ENCODE assay signal across 8 mouse cellular contexts in the genomic region with DNA sequence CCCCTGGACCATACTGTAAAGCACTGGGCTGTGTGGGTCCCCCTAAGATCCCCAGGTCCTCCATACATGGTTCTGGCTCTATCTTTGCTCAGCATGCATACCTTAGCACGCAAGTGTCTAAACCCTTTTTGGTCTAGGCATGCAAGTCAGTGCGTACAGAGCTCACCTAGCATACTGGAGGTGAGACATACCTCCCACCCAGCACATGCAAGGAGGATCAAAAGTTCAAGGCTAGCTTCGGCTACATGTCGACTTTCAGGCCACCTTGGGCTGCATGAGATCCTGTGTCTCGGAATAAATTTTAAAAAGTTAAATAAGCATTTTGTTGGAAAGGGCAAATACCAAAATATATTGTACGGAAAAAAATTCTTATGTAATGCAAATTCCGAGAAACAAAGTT. TPM values are rescaled to one million over a fixed set of nuclear protein-coding genes. Genes with fewer than 3 reads are reported as not detected.
A peak's percentile ranks its signal among the peaks of the same experiment; 100 is the strongest.
DNase-seq lines count a peak whose midpoint lies in the region; ATAC-seq and TF ChIP-seq lines count a peak whose summit lies in the region.

No protein-coding gene starts in this region.

- TF ChIP-seq CTCF in left cerebral cortex, adult 2 months (IDR thresholded peaks at IDR 0.05): no peak

- peak overlapping the region; percentile 45 for H3K4me3 ChIP-seq in left cerebral cortex, adult 2 months
- peak overlapping the region; percentile 47 for H3K4me3 ChIP-seq in forebrain, embryonic 10.5 days
- peak overlapping the region; percentile 21; the same call in 1 of the 2 replicates for H3K4me3 ChIP-seq in limb, embryonic 13.5 days
- H3K4me3 ChIP-seq in neural tube, embryonic 15.5 days (replicated peaks): peak overlapping the region; percentile 38

- H3K27me3 ChIP-seq in forebrain, embryonic 10.5 days (ENCODE audit: poor library complexity, severe bottlenecking): no peaks in the 10 kb centered on the region
- no peaks in the 10 kb centered on the region for H3K27me3 ChIP-seq in limb, embryonic 13.5 days
- no peaks in the 10 kb centered on the region for H3K27me3 ChIP-seq in neural tube, embryonic 15.5 days (replicated peaks)

- intact Hi-C loops in left cerebral cortex, adult 2 months (cut with DNase I): loop anchor here (1.0 kb wide), 1 partner anchor 10 kb away; a partner anchor contains a TSS

- no peak for DNase-seq in left cerebral cortex, adult 2 months (ENCODE audit: extremely low spot score in 1 of 2, low spot score in 2 of 2)
- DNase-seq in left cerebral cortex, adult 18-20 months (ENCODE audit: low spot score in 2 of 2): no peak
- DNase-seq in forebrain, embryonic 10.5 days (ENCODE audit: extremely low spot score, low spot score): no peak
- no peak for DNase-seq in testis, postnatal 10 days (ENCODE audit: low spot score)
- DNase-seq in cerebellum, postnatal 4 days (ENCODE audit: low spot score in 2 of 2): no peak
- DNase-seq in frontal cortex, adult 2 months (ENCODE audit: extremely low spot score in 1 of 2, low spot score in 1 of 2): no peak

- WGBS in forebrain, embryonic 10.5 days: 44% methylated on average over 7 of the region's 7 CpGs
- 42% methylated on average over 7 of the region's 7 CpGs for WGBS in limb, embryonic 13.5 days
- 47% methylated on average over 7 of the region's 7 CpGs for WGBS in neural tube, embryonic 15.5 days

- no peaks in the 10 kb centered on the region for H3K9me3 ChIP-seq in forebrain, embryonic 10.5 days
- no peaks in the 10 kb centered on the region for H3K9me3 ChIP-seq in limb, embryonic 13.5 days
- H3K9me3 ChIP-seq in neural tube, embryonic 15.5 days (replicated peaks): no peaks in the 10 kb centered on the region

- peak overlapping the region; percentile 64 for H3K4me2 ChIP-seq in limb, embryonic 13.5 days (replicated peaks)
- peak overlapping the region; percentile 61 for H3K4me2 ChIP-seq in neural tube, embryonic 15.5 days

- no peak overlapping the region for H3K9ac ChIP-seq in limb, embryonic 13.5 days
- no peak overlapping the region for H3K9ac ChIP-seq in neural tube, embryonic 15.5 days (replicated peaks)

- peak; percentile 12; the same call in 1 of the 2 replicates for ATAC-seq in limb, embryonic 13.5 days (ENCODE audit: low FRiP score, low read depth)
- ATAC-seq in neural tube, embryonic 15.5 days (ENCODE audit: low FRiP score): peak; percentile 29

- no peaks in the 10 kb centered on the region for H3K36me3 ChIP-seq in forebrain, embryonic 10.5 days (replicated peaks)
- H3K36me3 ChIP-seq in limb, embryonic 13.5 days: no peaks in the 10 kb centered on the region
- H3K36me3 ChIP-seq in neural tube, embryonic 15.5 days: no peaks in the 10 kb centered on the region

- peaks cover 10% of the 10 kb centered on the region for H3K4me1 ChIP-seq in forebrain, embryonic 10.5 days
- H3K4me1 ChIP-seq in limb, embryonic 13.5 days: peaks cover 4% of the 10 kb centered on the region; the same call in 1 of the 2 replicates
- H3K4me1 ChIP-seq in neural tube, embryonic 15.5 days: peaks cover 10% of the 10 kb centered on the region

- H3K27ac ChIP-seq in left cerebral cortex, adult 2 months: 0 out of 2 replicates have a peak overlapping the region, but pooled peaks have one; percentile 5
- H3K27ac ChIP-seq in forebrain, embryonic 10.5 days: peak overlapping the region; percentile 81
- peak overlapping the region; percentile 15; the same call in 1 of the 2 replicates for H3K27ac ChIP-seq in limb, embryonic 13.5 days
- H3K27ac ChIP-seq in neural tube, embryonic 15.5 days (replicated peaks): peak overlapping the region; percentile 80

RNA-seq across cellular contexts. Expression of a gene that starts 10.4 kb away (rescaled TPM):
- 10 to 100 TPM; 43.7 to 48.0 TPM for total RNA-seq in left cerebral cortex, adult 2 months (2021)
- 10 to 100 TPM; 45.7 to 49.5 TPM for total RNA-seq in left cerebral cortex, adult 18-20 months (2021)
- 58.5 and 58.6 TPM in 2 replicates for polyA plus RNA-seq in forebrain, embryonic 10.5 days (2016; fragmentation: Nextera tagmentation; extraction: Ambion mirVana)
- polyA plus RNA-seq in limb, embryonic 13.5 days (2015; fragmentation: Nextera tagmentation; extraction: Ambion mirVana): 35.2 and 35.3 TPM in 2 replicates
- polyA plus RNA-seq in neural tube, embryonic 15.5 days (2015; fragmentation: Nextera tagmentation; extraction: Ambion mirVana): 92.1 and 103 TPM in 2 replicates
- polyA plus RNA-seq in frontal cortex, adult 2 months (2012; rRNA removed): 40.3 and 43.4 TPM in 2 replicates

RNA-seq across cellular contexts. Expression of a gene that starts 23.8 kb away (rescaled TPM):
- 10 to 100 TPM; 95.2 to 95.6 TPM for total RNA-seq in left cerebral cortex, adult 2 months (2021)
- 10 to 100 TPM; 91.8 to 96.3 TPM for total RNA-seq in left cerebral cortex, adult 18-20 months (2021)
- 56.5 and 57.6 TPM in 2 replicates for polyA plus RNA-seq in forebrain, embryonic 10.5 days (2016; fragmentation: Nextera tagmentation; extraction: Ambion mirVana)
- 37.3 and 38.1 TPM in 2 replicates for polyA plus RNA-seq in limb, embryonic 13.5 days (2015; fragmentation: Nextera tagmentation; extraction: Ambion mirVana)
- polyA plus RNA-seq in neural tube, embryonic 15.5 days (2015; fragmentation: Nextera tagmentation; extraction: Ambion mirVana): 37.3 and 40.6 TPM in 2 replicates
- 31.6 and 34.1 TPM in 2 replicates for polyA plus RNA-seq in frontal cortex, adult 2 months (2012; rRNA removed)

RNA-seq across cellular contexts. Expression of a gene that starts 31.3 kb away (rescaled TPM):
- total RNA-seq in left cerebral cortex, adult 2 months (2021): 10 to 100 TPM; 12.2 to 12.7 TPM
- total RNA-seq in left cerebral cortex, adult 18-20 months (2021): 10 to 100 TPM; 11.9 to 14.6 TPM
- polyA plus RNA-seq in forebrain, embryonic 10.5 days (2016; fragmentation: Nextera tagmentation; extraction: Ambion mirVana): 21.4 and 22.2 TPM in 2 replicates
- polyA plus RNA-seq in limb, embryonic 13.5 days (2015; fragmentation: Nextera tagmentation; extraction: Ambion mirVana): 12.1 and 12.9 TPM in 2 replicates
- polyA plus RNA-seq in neural tube, embryonic 15.5 days (2015; fragmentation: Nextera tagmentation; extraction: Ambion mirVana): 9.9 and 10.9 TPM in 2 replicates
- polyA plus RNA-seq in frontal cortex, adult 2 months (2012; rRNA removed): 12.4 and 17.2 TPM in 2 replicates

Comparison
In these comparisons a context has a peak if more than half of its experiments do, and no peak if none do; other contexts are left out.
1. H3K27ac ChIP-seq: peak in every context shown above with its lines; median percentile 81 in forebrain, embryonic 10.5 days; 80 in neural tube, embryonic 15.5 days; 15 in limb, embryonic 13.5 days; 5 in left cerebral cortex, adult 2 months.